Mouse (Mus musculus): ENCODE measurements around the gene Sorcs1. TPM values are rescaled to one million over a fixed set of nuclear protein-coding genes. Genes with fewer than 3 reads are reported as not detected.

Gene Sorcs1
- polyA plus RNA-seq, 1 experiment: not detected

- no peak for TF ChIP-seq CTCF (IDR thresholded peaks at IDR 0.05; ENCODE audit: low read depth, low read length)
- no peak for TF ChIP-seq EP300 (IDR thresholded peaks at IDR 0.05; ENCODE audit: insufficient read depth, low read depth, low read length)
- no peak for TF ChIP-seq POLR2A (IDR thresholded peaks at IDR 0.05; ENCODE audit: insufficient read depth, low read length)
Measured at GRCm38 (mm10) chr19:50441099-50441498, 237.3 kb downstream of the Sorcs1 start.

GRCm38 (mm10) chr19:50440246-50440910, 238.1 kb downstream of the Sorcs1 start:
- Histone ChIP-seq H3K9me3 (replicated peaks; ENCODE audit: control insufficient read depth, insufficient read depth, low read length, poor library complexity, severe bottlenecking) (no peaks in the 10 kb centered on the region), H3K4me1 (ENCODE audit: control insufficient read depth, insufficient read depth, low read length) (peaks cover 4% of the 10 kb centered on the region), H3K36me3 (ENCODE audit: control insufficient read depth, insufficient read depth, low read length, poor library complexity, severe bottlenecking) (no peaks in the 10 kb centered on the region), H3K4me3 (ENCODE audit: low read depth, low read length) (no peak overlapping the region), H3K27me3 (ENCODE audit: control insufficient read depth, insufficient read depth, low read length, poor library complexity, severe bottlenecking) (no peaks in the 10 kb centered on the region), H3K9ac (ENCODE audit: low read depth, poor library complexity, severe bottlenecking) (no peak overlapping the region), H3K27ac (ENCODE audit: insufficient read depth, low read length) (peak overlapping the region; percentile 69; the same call in 1 of the 2 replicates)
- TF ChIP-seq CTCF (IDR thresholded peaks at IDR 0.05; ENCODE audit: low read depth, low read length): no peak
- peak; percentile 72; the same call in 1 of the 2 replicates for TF ChIP-seq EP300 (IDR thresholded peaks at IDR 0.05; ENCODE audit: insufficient read depth, low read depth, low read length)

More at GRCm38 (mm10) chr19:50441099-50441498, 237.3 kb downstream of the Sorcs1 start:
- H3K4me3 ChIP-seq (ENCODE audit: low read depth, low read length): no peak overlapping the region
- no peaks in the 10 kb centered on the region for H3K36me3 ChIP-seq (ENCODE audit: control insufficient read depth, insufficient read depth, low read length, poor library complexity, severe bottlenecking)
- no peaks in the 10 kb centered on the region for H3K9me3 ChIP-seq (replicated peaks; ENCODE audit: control insufficient read depth, insufficient read depth, low read length, poor library complexity, severe bottlenecking)
- H3K4me1 ChIP-seq (ENCODE audit: control insufficient read depth, insufficient read depth, low read length): peaks cover 4% of the 10 kb centered on the region
- no peak overlapping the region for H3K9ac ChIP-seq (ENCODE audit: low read depth, poor library complexity, severe bottlenecking)
- H3K27me3 ChIP-seq (ENCODE audit: control insufficient read depth, insufficient read depth, low read length, poor library complexity, severe bottlenecking): no peaks in the 10 kb centered on the region
- H3K27ac ChIP-seq (ENCODE audit: insufficient read depth, low read length): no peak overlapping the region

- Histone ChIP-seq H3K4me3 (ENCODE audit: low read depth, low read length) (no peak overlapping the region), H3K9me3 (replicated peaks; ENCODE audit: control insufficient read depth, insufficient read depth, low read length, poor library complexity, severe bottlenecking) (no peaks in the 10 kb centered on the region), H3K27me3 (ENCODE audit: control insufficient read depth, insufficient read depth, low read length, poor library complexity, severe bottlenecking) (no peaks in the 10 kb centered on the region), H3K27ac (ENCODE audit: insufficient read depth, low read length) (peak overlapping the region; percentile 65; the same call in 1 of the 2 replicates), H3K9ac (ENCODE audit: low read depth, poor library complexity, severe bottlenecking) (no peak overlapping the region), H3K4me1 (ENCODE audit: control insufficient read depth, insufficient read depth, low read length) (peaks cover 4% of the 10 kb centered on the region), H3K36me3 (ENCODE audit: control insufficient read depth, insufficient read depth, low read length, poor library complexity, severe bottlenecking) (no peaks in the 10 kb centered on the region)
- TF ChIP-seq EP300 (IDR thresholded peaks at IDR 0.05; ENCODE audit: insufficient read depth, low read depth, low read length): no peak
- TF ChIP-seq POLR2A (IDR thresholded peaks at IDR 0.05; ENCODE audit: insufficient read depth, low read length): no peak
- no peak for TF ChIP-seq CTCF (IDR thresholded peaks at IDR 0.05; ENCODE audit: low read depth, low read length)
Measured at GRCm38 (mm10) chr19:50439464-50439881, 239.0 kb downstream of the Sorcs1 start.

GRCm38 (mm10) chr19:50422928-50423327, 255.5 kb downstream of the Sorcs1 start:
- H3K27me3 ChIP-seq (ENCODE audit: control insufficient read depth, insufficient read depth, low read length, poor library complexity, severe bottlenecking): no peaks in the 10 kb centered on the region
- H3K9ac ChIP-seq (ENCODE audit: low read depth, poor library complexity, severe bottlenecking): no peak overlapping the region
- no peak overlapping the region for H3K4me3 ChIP-seq (ENCODE audit: low read depth, low read length)
- H3K4me1 ChIP-seq (ENCODE audit: control insufficient read depth, insufficient read depth, low read length): no peaks in the 10 kb centered on the region
- TF ChIP-seq EP300 (IDR thresholded peaks at IDR 0.05; ENCODE audit: insufficient read depth, low read depth, low read length) (no peak), CTCF (IDR thresholded peaks at IDR 0.05; ENCODE audit: low read depth, low read length) (peak; percentile 51)
- H3K27ac ChIP-seq (ENCODE audit: insufficient read depth, low read length): no peak overlapping the region
- no peaks in the 10 kb centered on the region for H3K9me3 ChIP-seq (replicated peaks; ENCODE audit: control insufficient read depth, insufficient read depth, low read length, poor library complexity, severe bottlenecking)
- no peaks in the 10 kb centered on the region for H3K36me3 ChIP-seq (ENCODE audit: control insufficient read depth, insufficient read depth, low read length, poor library complexity, severe bottlenecking)

- Histone ChIP-seq H3K27me3 (ENCODE audit: control insufficient read depth, insufficient read depth, low read length, poor library complexity, severe bottlenecking) (no peaks in the 10 kb centered on the region), H3K9me3 (replicated peaks; ENCODE audit: control insufficient read depth, insufficient read depth, low read length, poor library complexity, severe bottlenecking) (no peaks in the 10 kb centered on the region), H3K27ac (ENCODE audit: insufficient read depth, low read length) (no peak overlapping the region), H3K9ac (ENCODE audit: low read depth, poor library complexity, severe bottlenecking) (no peak overlapping the region), H3K36me3 (ENCODE audit: control insufficient read depth, insufficient read depth, low read length, poor library complexity, severe bottlenecking) (no peaks in the 10 kb centered on the region), H3K4me1 (ENCODE audit: control insufficient read depth, insufficient read depth, low read length) (no peaks in the 10 kb centered on the region), H3K4me3 (ENCODE audit: low read depth, low read length) (no peak overlapping the region)
- TF ChIP-seq CTCF (IDR thresholded peaks at IDR 0.05; ENCODE audit: low read depth, low read length) (no peak), POLR2A (IDR thresholded peaks at IDR 0.05; ENCODE audit: insufficient read depth, low read length) (no peak), EP300 (IDR thresholded peaks at IDR 0.05; ENCODE audit: insufficient read depth, low read depth, low read length) (no peak)
Measured at GRCm38 (mm10) chr19:50418962-50419720, 259.3 kb downstream of the Sorcs1 start.

GRCm38 (mm10) chr19:50410561-50410960, 267.9 kb downstream of the Sorcs1 start:
- H3K9me3 ChIP-seq (replicated peaks; ENCODE audit: control insufficient read depth, insufficient read depth, low read length, poor library complexity, severe bottlenecking): no peaks in the 10 kb centered on the region
- no peaks in the 10 kb centered on the region for H3K27me3 ChIP-seq (ENCODE audit: control insufficient read depth, insufficient read depth, low read length, poor library complexity, severe bottlenecking)
- H3K4me3 ChIP-seq (ENCODE audit: low read depth, low read length): no peak overlapping the region
- no peaks in the 10 kb centered on the region for H3K4me1 ChIP-seq (ENCODE audit: control insufficient read depth, insufficient read depth, low read length)
- no peak overlapping the region for H3K9ac ChIP-seq (ENCODE audit: low read depth, poor library complexity, severe bottlenecking)
- TF ChIP-seq POLR2A (IDR thresholded peaks at IDR 0.05; ENCODE audit: insufficient read depth, low read length) (no peak), EP300 (IDR thresholded peaks at IDR 0.05; ENCODE audit: insufficient read depth, low read depth, low read length) (no peak), CTCF (IDR thresholded peaks at IDR 0.05; ENCODE audit: low read depth, low read length) (no peak)
- H3K27ac ChIP-seq (ENCODE audit: insufficient read depth, low read length): no peak overlapping the region
- no peaks in the 10 kb centered on the region for H3K36me3 ChIP-seq (ENCODE audit: control insufficient read depth, insufficient read depth, low read length, poor library complexity, severe bottlenecking)
